Mouse (Mus musculus): ENCODE measurements around the gene Mcts1. TPM values are rescaled to one million over a fixed set of nuclear protein-coding genes. Genes with fewer than 3 reads are reported as not detected.

Mcts1 gene
- polyA plus RNA-seq, 1 experiment from 2014 or later = 62.4 TPM

DNA sequence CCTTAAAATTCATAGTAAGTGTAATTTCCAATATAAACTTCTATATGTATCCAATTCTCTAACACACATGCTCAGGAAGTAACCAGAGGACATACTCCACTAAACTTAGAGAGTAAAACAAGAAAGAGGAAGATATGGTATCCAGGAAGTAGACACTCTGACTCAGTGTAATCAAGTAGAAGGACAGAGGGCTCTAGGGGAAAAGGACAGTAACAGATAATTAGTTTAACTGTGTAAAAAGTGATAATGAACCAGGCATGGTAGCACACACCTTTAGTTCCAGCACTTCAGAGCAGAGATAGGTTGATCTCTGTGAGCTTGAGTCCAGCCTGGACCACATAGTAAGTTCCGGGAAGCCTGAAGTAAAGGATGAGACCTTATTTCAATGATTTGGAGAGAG lies 19.2 kb upstream of the Mcts1 start:
- Histone ChIP-seq H3K4me2 (ENCODE audit: low read length) (no peak overlapping the region), H3K36me3 (ENCODE audit: control insufficient read depth, insufficient read depth, low read length) (no peaks in the 10 kb centered on the region), H3K27me3 (ENCODE audit: control insufficient read depth, insufficient read depth, low read length) (no peaks in the 10 kb centered on the region), H3K4me3 (ENCODE audit: control insufficient read depth in 1 of 2, insufficient read depth in 1 of 2, low read depth in 1 of 2, low read length in 2 of 2) (no peak overlapping the region), H3K9me3 (ENCODE audit: control insufficient read depth, low read length) (no peaks in the 10 kb centered on the region), H3K27ac (replicated peaks in 1 of 2; ENCODE audit: control insufficient read depth in 1 of 2, insufficient read depth in 1 of 2, low read depth in 2 of 2, low read length in 2 of 2) (no peak overlapping the region), H3K9ac (ENCODE audit: low read length) (no peak overlapping the region), H3K4me1 (ENCODE audit: control insufficient read depth in 2 of 2, insufficient read depth in 2 of 2, low read length in 2 of 2) (no peaks in the 10 kb centered on the region)
- WGBS = 96% methylated on average over 1 of the region's 1 CpGs
- ATAC-seq (ENCODE audit: insufficient number of reproducible peaks, insufficient read depth, low FRiP score, low read depth) = no peak

GRCm38 (mm10) chrX:38583261-38583660 lies 17.1 kb upstream of the Mcts1 start:
- H3K27me3 ChIP-seq (ENCODE audit: control insufficient read depth, insufficient read depth, low read length) = no peaks in the 10 kb centered on the region
- H3K4me2 ChIP-seq (ENCODE audit: low read length) = no peak overlapping the region
- H3K36me3 ChIP-seq (ENCODE audit: control insufficient read depth, insufficient read depth, low read length) = no peaks in the 10 kb centered on the region
- no peak overlapping the region for H3K4me3 ChIP-seq (ENCODE audit: control insufficient read depth in 1 of 2, insufficient read depth in 1 of 2, low read depth in 1 of 2, low read length in 2 of 2)
- no peaks in the 10 kb centered on the region for H3K4me1 ChIP-seq (ENCODE audit: control insufficient read depth in 2 of 2, insufficient read depth in 2 of 2, low read length in 2 of 2)
- H3K27ac ChIP-seq (replicated peaks in 1 of 2; ENCODE audit: control insufficient read depth in 1 of 2, insufficient read depth in 1 of 2, low read depth in 2 of 2, low read length in 2 of 2) = no peak overlapping the region
- no peak for ATAC-seq (ENCODE audit: insufficient number of reproducible peaks, insufficient read depth, low FRiP score, low read depth)
- no peaks in the 10 kb centered on the region for H3K9me3 ChIP-seq (ENCODE audit: control insufficient read depth, low read length)
- no peak overlapping the region for H3K9ac ChIP-seq (ENCODE audit: low read length)

DNA sequence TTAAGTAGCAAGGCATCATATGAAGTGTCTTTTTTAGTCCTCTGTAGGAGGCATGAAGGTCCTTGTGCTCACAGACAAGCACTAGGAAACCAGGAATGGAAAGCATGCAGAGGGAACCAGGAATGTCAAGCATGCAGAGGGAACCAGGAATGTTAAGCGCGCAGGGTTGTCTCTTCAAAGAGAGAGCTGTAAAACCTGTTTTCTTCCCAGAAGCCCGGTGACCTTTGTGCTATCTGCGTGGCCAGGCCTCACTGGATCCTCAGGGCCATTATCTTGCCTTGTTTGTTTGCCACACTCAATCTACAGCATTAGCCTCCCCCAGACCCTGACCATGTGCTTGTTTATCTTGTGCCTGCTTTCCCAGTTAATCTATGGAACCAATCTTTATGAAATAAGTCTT lies 10.6 kb upstream of the Mcts1 start:
- H3K9ac ChIP-seq (ENCODE audit: low read length) = no peak overlapping the region
- H3K36me3 ChIP-seq (ENCODE audit: control insufficient read depth, insufficient read depth, low read length) = no peaks in the 10 kb centered on the region
- H3K9me3 ChIP-seq (ENCODE audit: control insufficient read depth, low read length) = no peaks in the 10 kb centered on the region
- no peak overlapping the region for H3K4me2 ChIP-seq (ENCODE audit: low read length)
- H3K27ac ChIP-seq (replicated peaks in 1 of 2; ENCODE audit: control insufficient read depth in 1 of 2, insufficient read depth in 1 of 2, low read depth in 2 of 2, low read length in 2 of 2) = peak overlapping the region; percentile 53 to 59; a peak in 3 of 4 replicates
- H3K4me3 ChIP-seq (ENCODE audit: control insufficient read depth in 1 of 2, insufficient read depth in 1 of 2, low read depth in 1 of 2, low read length in 2 of 2) = no peak overlapping the region
- 29% methylated on average over 4 of the region's 4 CpGs for WGBS
- no peaks in the 10 kb centered on the region for H3K4me1 ChIP-seq (ENCODE audit: control insufficient read depth in 2 of 2, insufficient read depth in 2 of 2, low read length in 2 of 2)
- ATAC-seq (ENCODE audit: insufficient number of reproducible peaks, insufficient read depth, low FRiP score, low read depth) = no peak
- no peaks in the 10 kb centered on the region for H3K27me3 ChIP-seq (ENCODE audit: control insufficient read depth, insufficient read depth, low read length)

DNA sequence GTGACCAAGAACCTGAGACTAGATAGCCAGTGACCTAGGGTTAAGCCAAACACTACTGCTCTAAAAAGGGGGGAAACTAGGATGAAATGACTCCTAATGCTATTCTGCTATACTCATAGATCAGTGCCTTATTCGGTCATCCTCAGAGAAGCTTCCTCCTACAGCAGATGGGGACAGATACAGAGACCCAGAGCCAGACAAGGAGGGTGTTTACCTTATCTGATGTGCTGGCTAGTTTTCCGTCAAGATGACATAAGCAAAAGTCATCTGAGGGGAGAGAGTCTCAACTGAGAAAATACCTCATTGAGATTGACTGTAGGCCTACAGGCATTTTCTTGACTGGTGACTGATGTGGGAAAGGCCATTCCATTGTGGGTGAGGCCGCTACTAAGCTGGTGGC lies 8.6 kb upstream of the Mcts1 start:
- Histone ChIP-seq H3K27ac (replicated peaks in 1 of 2; ENCODE audit: control insufficient read depth in 1 of 2, insufficient read depth in 1 of 2, low read depth in 2 of 2, low read length in 2 of 2) (no peak overlapping the region), H3K4me2 (ENCODE audit: low read length) (no peak overlapping the region), H3K4me1 (ENCODE audit: control insufficient read depth in 2 of 2, insufficient read depth in 2 of 2, low read length in 2 of 2) (no peaks in the 10 kb centered on the region), H3K27me3 (ENCODE audit: control insufficient read depth, insufficient read depth, low read length) (no peaks in the 10 kb centered on the region), H3K9ac (ENCODE audit: low read length) (no peak overlapping the region), H3K36me3 (ENCODE audit: control insufficient read depth, insufficient read depth, low read length) (no peaks in the 10 kb centered on the region), H3K9me3 (ENCODE audit: control insufficient read depth, low read length) (no peaks in the 10 kb centered on the region), H3K4me3 (ENCODE audit: control insufficient read depth in 1 of 2, insufficient read depth in 1 of 2, low read depth in 1 of 2, low read length in 2 of 2) (no peak overlapping the region)
- ATAC-seq (ENCODE audit: insufficient number of reproducible peaks, insufficient read depth, low FRiP score, low read depth) = no peak
- WGBS = 72% methylated on average over 3 of the region's 3 CpGs

DNA sequence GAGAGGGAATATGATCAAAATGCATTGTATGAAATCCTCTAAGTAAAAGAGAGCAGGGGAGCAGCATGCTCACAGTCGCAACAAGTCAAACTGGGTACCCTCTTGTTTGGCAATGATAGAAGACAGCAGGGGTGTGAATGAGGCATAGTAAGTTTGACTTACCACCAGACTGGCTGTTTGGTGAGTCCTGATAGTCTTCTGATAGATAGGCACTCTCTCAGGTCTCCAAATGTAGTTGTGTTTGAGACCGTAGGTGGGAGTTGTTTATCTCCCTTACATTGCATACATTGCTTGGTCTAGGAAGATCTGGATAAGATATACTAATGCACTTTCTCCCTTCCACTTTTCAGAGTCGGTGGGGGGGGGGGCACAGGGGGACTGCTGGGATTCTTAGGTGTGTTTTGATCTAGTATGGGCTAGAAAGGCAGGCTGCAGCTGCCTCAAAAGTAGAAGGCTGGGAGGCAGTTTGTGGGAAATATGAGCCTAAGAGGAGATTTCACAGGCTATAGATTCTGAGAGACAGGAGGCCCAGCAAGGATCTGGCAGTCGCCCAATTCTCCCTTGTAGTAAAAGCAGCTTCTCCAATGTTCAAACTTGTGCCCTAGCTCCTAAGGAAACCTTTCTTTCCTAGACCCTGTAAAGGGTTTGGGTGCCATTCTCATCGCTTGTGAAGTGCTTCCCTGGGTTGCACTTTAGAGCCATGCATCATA lies 7.0 kb upstream of the Mcts1 start:
- H3K9ac ChIP-seq (ENCODE audit: low read length) = no peak overlapping the region
- H3K4me2 ChIP-seq (ENCODE audit: low read length) = no peak overlapping the region
- WGBS = 35% methylated on average over 5 of the region's 5 CpGs
- no peaks in the 10 kb centered on the region for H3K27me3 ChIP-seq (ENCODE audit: control insufficient read depth, insufficient read depth, low read length)
- no peaks in the 10 kb centered on the region for H3K36me3 ChIP-seq (ENCODE audit: control insufficient read depth, insufficient read depth, low read length)
- H3K4me1 ChIP-seq (ENCODE audit: control insufficient read depth in 2 of 2, insufficient read depth in 2 of 2, low read length in 2 of 2) = no peaks in the 10 kb centered on the region
- no peak overlapping the region for H3K27ac ChIP-seq (replicated peaks in 1 of 2; ENCODE audit: control insufficient read depth in 1 of 2, insufficient read depth in 1 of 2, low read depth in 2 of 2, low read length in 2 of 2)
- H3K4me3 ChIP-seq (ENCODE audit: control insufficient read depth in 1 of 2, insufficient read depth in 1 of 2, low read depth in 1 of 2, low read length in 2 of 2) = no peak overlapping the region
- H3K9me3 ChIP-seq (ENCODE audit: control insufficient read depth, low read length) = no peaks in the 10 kb centered on the region
- ATAC-seq (ENCODE audit: insufficient number of reproducible peaks, insufficient read depth, low FRiP score, low read depth) = no peak

DNA sequence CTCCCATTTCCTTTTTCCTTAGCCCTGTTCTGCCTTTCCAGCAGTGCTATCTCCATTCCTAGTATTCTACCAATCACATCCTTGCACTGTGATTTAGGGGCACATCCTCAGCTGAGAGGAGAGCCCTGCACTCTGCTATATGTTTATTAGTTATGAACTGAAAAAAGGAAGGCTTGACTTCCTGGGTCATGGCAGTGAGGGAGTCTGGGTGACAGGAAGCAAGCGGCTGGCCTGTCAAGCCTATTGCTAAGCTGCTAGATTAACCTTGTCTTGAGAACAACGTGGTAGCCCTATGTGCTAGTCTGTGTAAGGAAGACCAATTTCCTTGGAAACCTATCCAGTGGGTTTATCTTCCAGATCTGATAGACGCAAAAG lies 604 bp downstream of the Mcts1 start:
- Histone ChIP-seq H3K4me2 (ENCODE audit: low read length) (peak overlapping the region; percentile 73), H3K9me3 (ENCODE audit: control insufficient read depth, low read length) (no peaks in the 10 kb centered on the region), H3K27ac (replicated peaks in 1 of 2; ENCODE audit: control insufficient read depth in 1 of 2, insufficient read depth in 1 of 2, low read depth in 2 of 2, low read length in 2 of 2) (peak overlapping the region; percentile 79 to 85), H3K27me3 (ENCODE audit: control insufficient read depth, insufficient read depth, low read length) (no peaks in the 10 kb centered on the region), H3K4me1 (ENCODE audit: control insufficient read depth in 2 of 2, insufficient read depth in 2 of 2, low read length in 2 of 2) (no peaks in the 10 kb centered on the region), H3K4me3 (ENCODE audit: control insufficient read depth in 1 of 2, insufficient read depth in 1 of 2, low read depth in 1 of 2, low read length in 2 of 2) (peak overlapping the region; percentile 55 to 71), H3K36me3 (ENCODE audit: control insufficient read depth, insufficient read depth, low read length) (0 out of 2 replicates have a peak, but pooled peaks cover 5% of the 10 kb centered on the region), H3K9ac (ENCODE audit: low read length) (peak overlapping the region; percentile 79)
- peak; percentile 71; the same call in 1 of the 2 replicates for ATAC-seq (ENCODE audit: insufficient number of reproducible peaks, insufficient read depth, low FRiP score, low read depth)
- WGBS = 15% methylated on average over 3 of the region's 3 CpGs

GRCm38 (mm10) chrX:38634801-38635637 lies 34.6 kb downstream of the Mcts1 start, which contains the start of gene C1galt1c1:
Gene C1galt1c1, minus strand, starts transcription at chrX:38635087.
- H3K36me3 ChIP-seq (ENCODE audit: control insufficient read depth, insufficient read depth, low read length) = no peaks in the 10 kb centered on the region
- H3K4me1 ChIP-seq (ENCODE audit: control insufficient read depth in 2 of 2, insufficient read depth in 2 of 2, low read length in 2 of 2) = no peaks in the 10 kb centered on the region
- H3K27ac ChIP-seq (replicated peaks in 1 of 2; ENCODE audit: control insufficient read depth in 1 of 2, insufficient read depth in 1 of 2, low read depth in 2 of 2, low read length in 2 of 2) = peak within 1 kb of the TSS; percentile 88 to 97
- H3K4me3 ChIP-seq (ENCODE audit: control insufficient read depth in 1 of 2, insufficient read depth in 1 of 2, low read depth in 1 of 2, low read length in 2 of 2) = peak within 1 kb of the TSS; percentile 54 to 90
- 25% methylated on average over 37 of the region's 43 CpGs for WGBS
- H3K9me3 ChIP-seq (ENCODE audit: control insufficient read depth, low read length) = no peaks in the 10 kb centered on the region
- H3K9ac ChIP-seq (ENCODE audit: low read length) = peak within 1 kb of the TSS; percentile 72
- H3K4me2 ChIP-seq (ENCODE audit: low read length) = peak within 1 kb of the TSS; percentile 61
- ATAC-seq (ENCODE audit: insufficient number of reproducible peaks, insufficient read depth, low FRiP score, low read depth) = peak; percentile 99
- no peaks in the 10 kb centered on the region for H3K27me3 ChIP-seq (ENCODE audit: control insufficient read depth, insufficient read depth, low read length)

Measured in heart, embryonic 14.5 days (tissue).